Mouse (Mus musculus): ENCODE measurements at regions not wholly inside any gene's neighbourhood (a gene's known extent, or its start where the extent isn't known, plus 50 kb on each side); places are given as distances from the start of the nearest gene placed in this dataset.

- DNase-seq, result no peak
Observed at GRCm38 (mm10) chr5:50122829-50123241, 64.0 kb upstream of the Adgra3 start.

- DNase-seq, result no peak
Observed at GRCm38 (mm10) chr5:50119860-50120259, 61.1 kb upstream of the Adgra3 start.
